Mouse (Mus musculus): ENCODE results near the gene Cep57l1.

- TF ChIP-seq CTCF (IDR thresholded peaks at IDR 0.05), result no peak
- no peak for TF ChIP-seq EP300 (IDR thresholded peaks at IDR 0.05)
These were observed 45.8 kb downstream of the Cep57l1 start for GRCm38 (mm10) chr10:41763741-41764385.

Measured in lung, postnatal 0 days (tissue).